Mouse (Mus musculus) small intestine, adult 2 months (tissue): ENCODE measurements at regions not wholly inside any gene's neighbourhood (a gene's known extent, or its start where the extent isn't known, plus 50 kb on each side); places are given as distances from the start of the nearest gene placed in this dataset.

Experiments used
- CTCF ChIP-seq: fragments of 200-500 bp; IDR thresholded peaks from 2 replicates; pipeline ENCODE4 v1.5.1; 2012; ENCODE audit warnings: low read depth, mild to moderate bottlenecking, control low read depth, inconsistent platforms, low read length, moderate library complexity, mixed read lengths; ENCODE audit not compliant: insufficient replicate concordance, insufficient read length; ENCODE audit errors: extremely low read depth
- POLR2A ChIP-seq: fragments of 200-500 bp; IDR thresholded peaks from 2 replicates; pipeline ENCODE4 v1.6.1; 2012; ENCODE audit warnings: low read depth, mild to moderate bottlenecking, control low read depth, inconsistent platforms, low read length, moderate library complexity

GRCm38 (mm10) chr14:99699545-99699944 is 401.1 kb downstream of the Klf5 start:
- TF ChIP-seq CTCF, result no peak
- no peak for TF ChIP-seq POLR2A
